Mouse (Mus musculus) splenic B cell, adult 2 months (primary cell): Measurements from ENCODE around the gene Hmgcs2.
"Not testable (repeated sequence)": the region's sequence is repeated elsewhere in the genome, so short reads cannot be mapped to it uniquely, and the experiment has no call there.

Experiments used
- DNase-seq: peaks from one replicate; pipeline ENCODE4 v3.0.0-alpha.2; 2011; ENCODE audit warnings: low read depth, low spot score
- H3K27me3 ChIP-seq: 2 replicates; pipeline ENCODE4 v1.6.1; 2012; ENCODE audit warnings: mild to moderate bottlenecking, low read length, moderate library complexity, mixed read lengths; ENCODE audit not compliant: control insufficient read depth, poor library complexity, insufficient read depth, severe bottlenecking
- H3K36me3 ChIP-seq: 2 replicates; pipeline ENCODE4 v1.6.1; 2012; ENCODE audit warnings: mild to moderate bottlenecking, low read length, moderate library complexity, mixed read lengths; ENCODE audit not compliant: control insufficient read depth, poor library complexity, insufficient read depth, severe bottlenecking

Hmgcs2 gene

DNA sequence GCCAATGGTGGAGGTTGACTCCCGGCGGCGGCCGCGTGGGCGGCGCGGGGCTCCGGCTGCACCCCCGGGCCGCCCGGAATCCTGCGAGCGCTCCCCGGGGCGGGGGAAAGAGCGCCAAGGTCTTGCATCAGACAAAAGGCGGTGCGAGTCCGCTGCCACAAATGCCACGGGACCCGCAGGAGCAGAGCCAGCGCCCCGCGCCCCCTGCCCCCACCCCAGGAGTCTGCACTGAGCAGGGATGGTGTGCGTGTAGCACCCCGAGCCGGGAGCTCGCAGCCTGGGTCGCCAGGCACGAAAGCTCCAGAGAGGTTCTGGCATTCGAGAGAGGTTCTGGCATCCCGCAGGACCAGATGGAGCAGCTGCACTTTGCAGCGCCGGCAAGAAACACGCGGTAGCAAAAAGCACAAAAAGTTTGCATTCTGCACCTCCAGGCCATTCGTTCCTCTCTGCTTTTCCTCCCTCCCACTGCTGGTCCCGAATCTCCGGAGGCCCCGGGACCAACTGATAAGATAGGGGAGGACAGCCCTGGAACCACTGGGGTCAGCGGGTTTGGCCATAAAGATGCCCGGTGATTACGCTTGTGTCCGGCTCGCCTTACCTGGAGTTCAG lies 59.0 kb downstream of the Hmgcs2 start:
- peak; percentile 31 for DNase-seq
- no peaks in the 10 kb centered on the region for H3K27me3 ChIP-seq
- H3K36me3 ChIP-seq = no peaks in the 10 kb centered on the region

- peak; percentile 82 for DNase-seq
- H3K36me3 ChIP-seq = not testable (repeated sequence)
These were observed 59.5 kb downstream of the Hmgcs2 start, which contains the start of gene Phgdh for GRCm38 (mm10) chr3:98339706-98340109. Phgdh (minus strand) TSS chr3:98339990.

GRCm38 (mm10) chr3:98340818-98341594 lies 60.8 kb downstream of the Hmgcs2 start:
- Histone ChIP-seq H3K27me3 (no peaks in the 10 kb centered on the region), H3K36me3 (no peaks in the 10 kb centered on the region)
- DNase-seq = no peak

More at GRCm38 (mm10) chr3:98339706-98340109, 59.5 kb downstream of the Hmgcs2 start, which contains the start of gene Phgdh:
- not testable (repeated sequence) for H3K27me3 ChIP-seq

DNA sequence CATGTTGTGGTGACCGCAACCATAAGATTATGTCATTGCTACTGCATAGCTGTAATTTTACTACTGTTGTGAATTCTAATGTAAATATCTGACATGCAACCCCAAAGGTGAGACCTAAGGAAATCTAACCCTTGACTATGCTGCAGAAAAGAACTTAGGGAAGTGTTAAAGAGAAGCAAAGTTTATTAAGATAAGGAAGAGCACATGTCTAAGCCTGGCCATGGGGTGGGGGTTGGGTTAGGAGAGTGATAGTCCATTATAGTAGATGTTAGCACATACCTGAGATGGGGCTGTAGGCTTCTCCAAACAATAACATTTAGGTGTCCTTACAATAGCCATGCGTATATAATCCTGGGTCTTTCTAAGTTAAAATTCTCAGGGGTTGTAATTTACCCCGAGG lies 63.0 kb downstream of the Hmgcs2 start:
- H3K27me3 ChIP-seq = no peaks in the 10 kb centered on the region
- no peaks in the 10 kb centered on the region for H3K36me3 ChIP-seq
- no peak for DNase-seq

DNA sequence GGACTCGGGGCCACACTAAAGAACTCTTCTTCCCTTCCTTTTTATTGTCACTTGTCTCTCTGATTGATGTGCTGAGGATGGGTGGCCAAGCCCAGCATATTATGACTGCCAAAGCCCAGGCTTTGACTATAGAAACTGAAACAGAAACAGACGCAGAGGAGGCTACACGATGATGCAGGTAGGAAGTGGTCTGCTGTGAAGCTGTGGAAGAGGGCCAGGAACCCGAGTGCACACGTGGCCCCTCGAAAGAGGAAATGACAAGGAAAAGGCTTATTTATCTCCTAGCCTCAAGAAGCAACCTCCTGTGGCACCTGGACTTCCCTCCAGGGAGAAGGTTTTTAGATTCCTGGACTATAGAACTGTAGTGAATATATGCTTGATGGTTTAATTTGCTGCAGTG lies 67.9 kb downstream of the Hmgcs2 start:
- H3K36me3 ChIP-seq = no peaks in the 10 kb centered on the region
- peak; percentile 87 for DNase-seq
- no peaks in the 10 kb centered on the region for H3K27me3 ChIP-seq

DNA sequence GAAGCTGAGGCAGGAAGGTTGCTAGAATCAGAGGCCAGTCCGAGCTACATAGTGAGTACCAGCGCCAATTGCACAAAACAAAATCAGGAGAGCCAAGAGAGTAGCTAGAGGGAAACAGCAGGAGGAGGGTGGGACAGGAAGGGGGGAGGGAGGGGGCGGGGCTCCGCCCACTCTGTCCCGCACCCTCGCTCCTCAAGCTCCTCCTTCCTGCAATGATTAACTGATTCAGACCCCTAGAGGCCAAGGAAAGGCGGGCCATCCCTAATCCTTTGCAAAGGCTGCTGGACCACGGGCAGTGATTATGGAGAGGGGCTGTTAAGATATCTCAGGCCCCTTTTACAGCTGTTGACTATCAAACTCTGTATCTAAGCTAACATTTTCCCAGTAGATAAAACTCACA lies 68.5 kb downstream of the Hmgcs2 start:
- DNase-seq = peak; percentile 62
- H3K27me3 ChIP-seq = no peaks in the 10 kb centered on the region
- no peaks in the 10 kb centered on the region for H3K36me3 ChIP-seq

- no peaks in the 10 kb centered on the region for H3K27me3 ChIP-seq
- DNase-seq = peak; percentile 83
- no peaks in the 10 kb centered on the region for H3K36me3 ChIP-seq
These were observed 73.7 kb downstream of the Hmgcs2 start for GRCm38 (mm10) chr3:98353892-98354291.

DNA sequence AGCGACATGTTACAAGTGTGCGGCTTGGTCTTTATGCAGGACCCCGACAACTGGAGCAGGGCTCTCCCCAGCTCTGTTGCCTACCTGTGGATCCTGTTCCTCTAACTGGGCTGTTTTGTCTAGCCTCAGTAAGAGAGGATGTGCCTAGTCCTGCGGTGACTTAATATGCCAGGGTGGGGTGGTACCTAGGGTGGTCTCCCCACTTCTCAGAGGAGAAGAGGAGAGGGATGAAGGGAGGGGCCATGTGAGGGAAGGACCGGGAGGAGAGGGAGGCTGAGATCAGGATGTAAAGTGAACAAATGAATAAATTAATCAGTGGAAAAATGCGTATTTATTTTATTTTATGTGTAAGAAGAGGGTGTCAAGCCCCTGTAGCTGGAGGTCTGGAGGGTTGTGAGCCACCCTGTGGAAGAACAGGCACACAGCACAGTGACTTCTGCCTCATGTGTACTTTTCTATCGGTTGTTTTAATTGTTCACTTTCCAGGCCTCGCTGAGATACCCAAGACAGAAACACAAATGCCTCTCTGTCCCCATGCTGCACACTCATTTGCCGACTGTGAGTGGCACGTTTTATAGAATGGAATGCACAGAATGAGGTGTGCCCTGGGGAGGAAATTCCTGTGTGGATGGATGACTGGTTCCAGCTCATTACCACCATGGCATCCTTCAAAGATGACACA lies 75.2 kb downstream of the Hmgcs2 start:
- Histone ChIP-seq H3K27me3 (no peaks in the 10 kb centered on the region), H3K36me3 (no peaks in the 10 kb centered on the region)
- DNase-seq = no peak

- DNase-seq = no peak
- Histone ChIP-seq H3K27me3 (no peaks in the 10 kb centered on the region), H3K36me3 (no peaks in the 10 kb centered on the region)
These were observed 75.8 kb downstream of the Hmgcs2 start for GRCm38 (mm10) chr3:98356026-98356365.

DNA sequence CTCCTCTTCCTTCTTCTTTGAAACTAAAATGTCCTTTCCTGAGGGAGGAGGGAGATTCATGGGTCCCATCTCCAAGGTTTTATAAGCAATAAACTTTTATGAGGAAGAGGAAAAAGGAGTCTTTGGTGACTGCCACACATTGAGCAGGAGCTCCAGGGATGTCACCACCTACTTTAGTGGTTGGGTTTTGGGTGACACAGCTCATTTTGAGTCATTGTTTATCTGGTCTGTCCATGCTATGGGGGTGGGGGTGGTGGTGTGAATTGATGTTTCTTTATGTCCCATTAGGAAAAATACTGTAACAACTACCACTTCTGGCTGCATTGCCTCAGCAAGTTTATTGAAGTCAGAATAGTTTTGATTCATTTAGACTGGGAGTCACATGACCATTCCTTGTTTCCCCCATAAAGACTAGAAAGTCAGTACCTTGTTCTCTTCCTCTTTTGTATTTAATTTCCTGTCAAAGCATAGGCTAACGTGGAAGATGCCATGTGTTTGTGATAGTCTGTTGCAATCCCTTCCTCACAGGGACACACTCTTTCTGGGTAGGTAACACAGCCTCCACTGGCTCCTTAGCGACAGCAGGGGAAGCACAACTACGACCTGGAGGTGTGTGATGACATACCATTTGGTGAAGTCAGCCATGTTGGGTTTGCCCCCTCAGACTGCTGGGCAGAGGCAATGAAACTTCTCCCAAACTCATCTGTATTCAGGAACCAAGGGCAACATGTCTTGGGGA lies 76.6 kb downstream of the Hmgcs2 start:
- Histone ChIP-seq H3K27me3 (no peaks in the 10 kb centered on the region), H3K36me3 (no peaks in the 10 kb centered on the region)
- no peak for DNase-seq
